Mouse (Mus musculus) regulatory T cell (primary cell): Measurements from ENCODE around the gene Fam162a.
"Not testable (repeated sequence)": the region's sequence is repeated elsewhere in the genome, so short reads cannot be mapped to it uniquely, and the experiment has no call there.

Source experiments
- in situ Hi-C: fragments of 300-600 bp; cut with MboI, MseI; formaldehyde crosslinking; loops from one replicate; pipeline ENCODE4 v1.15.1; 2025; ENCODE audit warnings: high pct_unique_total_duplicates

The Fam162a gene

DNA sequence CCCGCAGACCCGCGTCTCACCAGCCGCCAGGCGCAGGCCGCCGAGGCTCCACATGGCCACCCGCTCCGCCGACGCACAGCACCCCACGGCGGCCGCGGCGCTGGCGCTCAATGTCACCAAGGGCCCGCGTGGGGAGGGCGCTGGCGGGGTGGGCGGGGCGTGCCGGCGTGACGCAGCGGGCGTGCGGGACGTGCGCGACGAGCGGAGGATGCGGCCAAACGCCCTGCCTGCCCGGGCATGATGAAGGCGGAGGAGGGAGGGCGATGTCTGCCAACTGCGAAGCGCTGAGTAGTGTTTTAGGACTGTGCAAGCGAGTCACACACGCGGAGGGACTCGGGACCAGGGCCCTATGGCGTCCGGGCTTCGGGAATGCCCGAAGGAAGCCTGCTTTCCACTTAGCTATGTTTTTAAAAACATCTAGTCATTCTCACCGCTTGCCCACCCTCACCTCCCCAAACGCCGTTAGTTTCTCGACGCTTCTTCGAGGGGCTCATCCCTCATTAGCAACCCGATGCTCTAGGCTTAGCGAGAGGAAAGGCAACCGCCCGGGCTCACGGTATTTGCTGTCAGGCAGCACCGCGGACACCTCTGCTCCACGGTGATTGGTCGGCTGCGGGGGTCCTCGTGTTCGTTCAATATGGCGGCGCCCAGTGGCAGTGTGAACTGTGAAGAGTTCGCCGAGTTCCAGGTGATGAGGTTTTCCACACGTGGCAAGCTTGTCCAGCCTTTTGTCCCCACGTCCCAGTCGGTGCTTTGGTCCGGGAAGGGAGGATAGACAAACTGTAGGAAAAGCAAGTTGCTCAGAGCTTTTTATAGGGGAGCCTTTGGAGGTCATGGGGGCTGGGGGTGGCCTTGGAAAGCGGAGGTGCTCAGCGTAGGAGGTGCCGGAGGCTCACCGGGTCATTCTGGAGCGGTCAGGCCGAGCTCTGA lies at the start of gene Fam162a, which contains the start of gene Ccdc58:
TSS of gene Fam162a (minus strand) at position 145 of the 930 bp plus-strand sequence.
TSS of gene Ccdc58 (plus strand) at position 236 of the 930 bp plus-strand sequence.
- in situ Hi-C loops = loop anchor here (25.0 kb wide), 1 partner anchor 709 kb away; the partner anchor contains the start of gene Sec22a

DNA sequence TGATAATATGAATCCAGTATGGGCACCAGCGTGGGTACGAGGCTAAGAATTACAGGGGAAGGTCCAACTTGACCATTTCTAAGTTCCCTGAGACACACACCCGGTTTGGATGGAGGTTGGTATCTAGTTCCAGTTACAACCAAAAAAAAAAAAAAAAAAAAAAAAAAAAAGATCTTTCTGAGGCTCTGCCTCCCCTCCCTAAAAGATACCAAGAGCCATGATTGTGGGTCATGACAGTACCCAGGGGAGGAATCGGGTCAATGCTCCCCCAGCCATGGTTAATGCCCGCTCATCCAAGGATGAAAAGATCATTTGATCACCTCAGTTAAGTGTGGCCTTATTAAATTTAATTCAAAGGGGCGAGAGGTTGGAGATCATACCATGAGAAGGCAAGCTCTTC lies 44.4 kb upstream of the Fam162a start:
- in situ Hi-C loops = not testable (repeated sequence)

DNA sequence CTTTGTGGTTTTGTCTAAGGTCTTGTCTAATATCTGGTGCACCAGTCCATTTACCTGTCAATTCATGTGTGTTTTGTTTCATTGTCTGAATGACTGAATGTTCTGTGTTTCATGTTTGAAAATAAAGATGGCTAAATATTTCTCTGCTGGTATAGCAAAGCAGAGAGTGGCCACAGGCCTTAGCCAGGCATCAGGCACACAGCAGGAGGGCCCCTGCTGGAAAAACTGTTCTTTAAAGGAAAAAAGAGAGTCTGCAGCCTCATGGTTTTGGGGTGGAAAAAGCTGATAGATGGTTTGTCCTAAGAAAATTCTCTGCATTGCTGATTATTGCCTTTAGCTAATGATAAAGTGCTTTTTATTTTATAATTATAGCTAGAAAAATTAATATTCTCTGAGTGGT lies 40.1 kb upstream of the Fam162a start:
- in situ Hi-C loops = not testable (repeated sequence)

DNA sequence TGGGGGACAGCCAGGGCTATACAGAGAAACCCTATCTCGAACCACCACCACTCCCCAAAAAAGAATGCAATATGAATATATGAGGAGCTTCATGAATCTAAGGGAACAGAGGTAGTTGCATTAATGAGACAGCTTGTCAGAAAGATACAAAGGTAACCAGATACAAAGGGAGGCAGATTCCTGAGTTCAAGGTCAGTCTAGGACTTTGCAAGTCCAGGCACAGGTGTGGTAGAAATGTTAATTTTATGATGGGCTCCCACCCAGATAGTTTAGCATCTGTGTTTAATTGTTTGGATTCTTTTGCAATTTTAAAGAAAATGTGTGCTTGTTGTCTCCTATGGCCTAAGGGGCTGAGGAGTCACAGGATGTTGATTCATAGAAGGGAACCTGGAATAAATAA lies 30.8 kb upstream of the Fam162a start:
- in situ Hi-C loops = no loop called here

DNA sequence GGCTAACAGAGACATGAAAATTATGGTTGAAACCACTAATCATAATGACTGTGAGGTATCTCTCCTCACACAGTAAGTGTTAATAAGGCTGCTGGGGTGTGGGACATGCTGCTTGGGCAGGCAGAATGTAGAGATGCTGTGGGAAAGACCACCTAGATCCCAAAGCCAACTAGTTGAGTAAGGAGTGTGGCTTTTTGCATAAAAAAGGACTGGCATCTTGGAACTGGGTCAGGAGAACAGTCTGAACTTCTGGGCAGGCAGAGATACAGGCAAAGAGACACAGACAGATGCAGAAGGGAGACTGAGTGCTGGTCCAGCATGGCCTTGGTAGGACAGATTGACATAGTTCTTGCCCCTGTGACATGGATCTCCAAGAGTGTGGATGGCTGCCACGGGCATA lies 30.1 kb upstream of the Fam162a start:
- in situ Hi-C loops = no loop called here

DNA sequence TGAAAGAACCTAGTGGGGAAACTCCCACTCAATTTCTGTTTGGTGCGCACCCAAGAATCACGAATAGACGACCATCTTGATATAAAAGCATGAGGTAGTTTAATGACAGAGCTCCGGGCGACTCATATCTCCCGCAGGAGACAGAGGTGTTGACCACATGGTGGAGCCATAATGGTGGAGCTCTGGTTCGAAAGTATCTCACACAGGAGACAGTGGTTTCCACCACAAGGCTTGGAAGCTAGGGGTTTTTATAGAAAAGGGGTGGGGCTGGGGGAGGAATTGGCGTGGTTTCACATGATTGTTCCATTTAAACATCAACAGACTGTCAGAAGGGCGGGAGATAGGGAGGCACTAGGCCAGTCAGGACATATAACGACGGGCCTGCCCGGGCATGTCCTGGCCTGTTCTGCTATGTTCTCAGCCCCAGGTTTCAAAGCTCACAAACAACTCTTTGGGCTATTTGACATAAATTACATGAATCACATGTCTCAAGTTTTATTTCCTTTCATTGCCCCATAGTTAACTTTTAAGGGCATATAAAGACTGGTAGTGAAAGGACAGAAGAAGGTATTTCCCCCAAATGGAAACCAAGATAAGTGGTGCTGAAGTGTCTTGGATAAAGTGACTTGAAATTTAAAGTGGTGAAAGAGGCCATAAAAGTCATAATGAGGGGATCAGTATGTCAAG lies 26.6 kb upstream of the Fam162a start:
- in situ Hi-C loops = not testable (repeated sequence)

DNA sequence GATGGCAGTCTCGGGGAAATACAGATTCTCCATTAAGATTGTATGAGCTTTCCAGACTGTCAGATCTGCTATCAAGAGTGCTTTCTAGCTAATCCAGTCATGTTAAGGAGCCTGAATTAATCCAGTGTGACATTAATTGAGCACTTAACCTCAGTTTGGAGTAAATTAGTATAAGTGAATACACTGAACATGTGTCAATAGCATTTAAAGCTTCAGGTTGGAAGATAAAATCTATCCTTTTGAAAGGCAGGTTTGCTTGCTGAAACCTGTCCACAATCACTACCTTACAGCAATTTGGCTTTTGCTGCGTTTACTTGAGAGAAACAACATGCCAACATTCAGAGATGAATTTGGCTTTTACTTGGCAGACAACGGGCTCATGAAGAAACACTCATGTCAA lies 22.7 kb upstream of the Fam162a start:
- in situ Hi-C loops = no loop called here

DNA sequence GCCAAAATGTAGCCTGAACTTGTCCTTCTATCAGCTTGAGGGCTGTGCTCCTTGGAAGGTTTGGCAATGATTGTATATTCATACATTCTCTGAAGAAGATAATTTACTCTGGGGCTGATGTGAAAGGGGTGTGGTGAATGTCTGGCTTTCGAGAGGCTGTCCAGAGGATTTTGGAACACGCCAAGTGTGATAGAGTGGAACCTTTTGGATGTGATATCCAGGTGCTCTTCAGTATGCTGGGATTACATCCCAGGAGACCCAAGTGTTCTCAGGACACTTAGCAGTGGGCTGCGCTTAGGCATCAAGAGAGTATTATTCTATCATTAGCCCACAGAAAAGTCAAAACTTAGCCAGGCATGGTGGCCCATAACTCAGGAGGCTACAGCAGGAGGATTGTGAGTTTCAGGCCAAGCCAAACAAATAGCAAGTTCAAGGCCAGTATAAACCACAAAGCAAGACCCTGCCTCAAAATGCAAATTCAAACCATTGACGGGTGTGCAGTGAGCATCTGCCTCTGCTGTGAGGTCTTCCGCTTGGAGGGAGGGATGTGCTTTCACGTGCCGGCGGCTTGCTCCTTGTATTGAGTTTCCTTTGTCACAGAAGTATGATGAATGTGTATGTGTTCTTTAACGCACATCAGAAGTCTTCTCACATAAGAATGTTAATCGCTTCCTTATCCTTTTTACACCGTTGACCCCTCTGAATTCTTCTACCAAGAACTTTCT lies 19.6 kb upstream of the Fam162a start:
- in situ Hi-C loops = no loop called here

DNA sequence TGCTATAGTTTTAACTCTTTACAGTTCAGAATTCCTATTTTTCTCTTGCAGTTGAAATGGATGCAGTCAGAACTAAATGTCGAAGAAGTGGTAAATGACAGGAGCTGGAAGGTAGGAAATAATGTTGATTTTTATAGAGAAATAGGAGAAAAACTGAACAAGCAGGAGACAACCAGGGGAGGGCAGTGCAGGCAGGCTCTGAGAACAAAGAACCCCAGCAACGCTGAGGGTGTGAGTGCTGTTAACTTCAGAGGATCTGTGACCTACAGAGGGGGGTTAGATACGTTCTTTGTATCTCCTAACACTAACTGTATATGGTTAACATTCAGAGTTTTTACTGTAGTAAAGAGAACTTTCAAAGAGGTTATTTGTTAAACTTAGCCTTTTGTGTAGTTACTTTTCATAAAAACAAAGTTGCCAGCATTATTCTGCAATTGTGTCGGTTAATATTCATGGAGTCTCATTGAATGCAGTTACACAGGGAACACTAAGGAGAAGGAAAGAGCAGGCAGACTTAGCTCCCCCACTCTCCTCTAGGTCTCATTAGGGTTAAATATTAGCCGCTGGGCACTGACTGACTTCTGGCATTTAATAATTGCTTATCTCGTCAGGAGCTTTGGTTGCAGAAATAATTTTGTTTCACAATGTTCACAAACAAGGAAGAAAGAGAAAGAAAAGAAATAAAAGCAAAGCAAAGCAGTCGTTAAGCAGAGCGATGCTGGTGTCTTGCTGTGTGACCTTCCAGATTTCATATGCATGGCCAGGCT lies 18.6 kb upstream of the Fam162a start:
- in situ Hi-C loops = no loop called here

DNA sequence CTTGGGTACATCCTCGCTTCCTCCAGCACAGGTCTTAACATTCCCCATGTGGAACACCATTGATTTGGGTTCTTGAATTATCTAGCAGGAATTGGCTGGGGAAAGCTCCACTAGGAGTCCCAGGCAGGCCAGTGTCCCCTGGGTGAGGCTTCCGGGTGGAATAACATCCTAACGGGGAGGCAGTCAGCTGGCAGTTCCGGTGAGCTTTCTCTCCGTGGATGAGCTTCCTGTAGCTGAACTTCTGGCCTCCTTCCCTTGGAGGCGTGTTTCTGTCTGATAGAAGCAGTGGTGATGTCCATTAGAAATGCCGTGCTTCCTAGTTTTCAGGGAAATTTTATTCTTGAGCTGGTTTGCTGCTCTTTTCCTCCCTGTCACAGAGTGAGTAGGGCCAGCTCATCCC lies 17.7 kb upstream of the Fam162a start:
- in situ Hi-C loops = no loop called here

DNA sequence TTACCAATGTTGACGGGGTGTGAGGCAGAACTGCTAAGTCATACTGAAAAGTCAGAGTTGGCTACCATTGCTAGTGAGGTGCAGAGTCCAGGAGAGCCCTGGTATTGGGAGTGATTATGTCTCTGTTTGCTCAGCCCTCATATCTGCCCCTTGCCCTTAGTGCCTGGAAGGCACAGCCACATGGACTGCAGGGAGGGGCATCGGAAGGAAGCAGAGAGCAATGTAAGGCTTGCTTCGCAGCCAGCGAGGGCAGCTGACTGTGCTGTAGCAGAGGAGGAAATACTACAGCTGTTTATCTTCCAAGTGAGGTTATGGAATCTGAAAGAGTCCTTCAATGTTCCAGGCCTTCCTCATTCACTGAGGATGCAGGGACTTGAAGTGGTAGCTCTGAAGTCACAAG lies 16.5 kb upstream of the Fam162a start:
- in situ Hi-C loops = no loop called here

DNA sequence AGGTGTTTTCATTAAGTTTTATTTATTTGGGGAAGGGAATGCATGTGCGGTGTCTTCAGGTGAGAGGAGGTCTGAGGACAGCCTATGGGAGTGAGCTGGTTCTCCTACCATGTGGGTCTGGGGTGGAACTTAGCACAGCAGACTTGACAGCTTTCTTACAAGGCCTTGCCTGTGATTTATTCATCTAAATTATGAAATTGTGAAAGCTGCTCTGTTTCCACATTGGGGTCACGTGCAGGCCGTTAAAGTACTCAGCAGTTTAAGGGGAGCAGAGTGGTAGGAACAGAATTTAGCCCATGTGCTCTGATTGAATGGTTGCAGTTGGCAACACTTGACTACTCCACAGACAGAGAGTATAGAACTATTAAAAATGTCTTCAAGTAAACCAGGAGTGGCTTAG lies 8.5 kb upstream of the Fam162a start:
- in situ Hi-C loops = no loop called here

DNA sequence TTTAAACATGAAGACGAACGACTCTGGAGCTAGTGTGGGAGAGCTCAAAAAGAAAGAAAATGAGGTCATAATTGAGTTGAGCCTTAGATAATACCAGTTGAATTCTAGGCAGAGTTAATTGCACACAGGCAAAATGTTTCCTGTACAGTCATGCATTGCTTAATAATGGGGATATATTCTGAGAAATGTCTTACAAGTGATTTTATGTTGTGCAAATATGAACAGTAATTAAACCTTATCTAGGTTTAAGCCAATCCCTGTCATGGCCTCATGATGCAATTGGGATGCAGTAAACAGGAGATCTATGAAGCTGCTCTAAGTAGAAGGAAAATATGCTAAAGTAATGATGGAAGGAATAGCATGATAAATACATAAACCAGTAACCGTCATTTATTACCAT lies 3.4 kb upstream of the Fam162a start:
- in situ Hi-C loops = loop anchor here (25.0 kb wide), 1 partner anchor 712 kb away; the partner anchor contains the start of gene Sec22a

DNA sequence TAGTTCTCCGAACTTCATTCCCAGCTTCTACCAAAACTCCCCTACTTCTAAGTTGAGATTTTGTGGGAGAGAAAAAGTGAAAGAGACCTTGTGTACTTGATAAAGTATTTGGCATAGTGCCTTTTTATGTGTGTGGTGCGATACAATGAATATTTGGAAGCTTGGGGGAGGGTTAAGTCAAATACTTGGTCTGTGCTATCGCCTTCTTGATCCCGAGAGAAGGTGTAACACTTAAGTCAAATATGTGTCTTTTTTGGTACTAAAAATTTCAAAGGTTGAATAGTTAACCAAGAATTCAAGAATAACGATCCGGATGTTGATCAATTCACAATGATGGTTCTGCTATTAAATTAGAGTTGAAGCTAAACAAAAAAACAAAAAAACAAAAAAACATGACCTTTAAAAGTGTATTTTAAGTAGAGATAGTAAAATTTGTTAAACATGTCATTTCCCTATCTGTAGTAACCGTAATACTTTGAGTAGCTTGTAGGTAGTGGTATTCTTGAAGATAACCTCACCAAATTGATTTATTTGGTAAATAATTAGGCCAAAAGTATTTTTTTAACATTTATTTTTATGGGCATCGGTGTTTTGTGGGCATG lies 1.1 kb upstream of the Fam162a start:
- in situ Hi-C loops = loop anchor here (25.0 kb wide), 1 partner anchor 710 kb away; the partner anchor contains the start of gene Sec22a

DNA sequence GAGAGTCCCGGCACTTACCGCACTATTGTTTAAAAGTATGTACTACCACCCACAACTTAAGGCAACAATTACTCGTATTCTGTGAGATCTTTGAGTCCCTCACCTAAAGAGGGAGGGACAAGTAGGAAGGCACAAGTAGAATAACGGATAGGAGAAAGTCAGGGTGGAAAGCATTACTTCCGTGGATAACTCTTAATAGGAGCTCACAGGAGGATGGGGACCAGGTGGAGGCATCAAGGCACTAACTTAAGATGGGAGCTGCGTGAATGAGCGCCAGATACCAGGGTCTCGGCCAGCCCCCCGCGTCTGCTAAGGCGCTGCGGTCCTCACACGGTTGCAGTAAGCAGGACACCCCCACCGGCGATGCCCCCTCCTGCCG lies 334 bp downstream of the Fam162a start:
- in situ Hi-C loops = loop anchor here (25.0 kb wide), 1 partner anchor 709 kb away; the partner anchor contains the start of gene Sec22a

DNA sequence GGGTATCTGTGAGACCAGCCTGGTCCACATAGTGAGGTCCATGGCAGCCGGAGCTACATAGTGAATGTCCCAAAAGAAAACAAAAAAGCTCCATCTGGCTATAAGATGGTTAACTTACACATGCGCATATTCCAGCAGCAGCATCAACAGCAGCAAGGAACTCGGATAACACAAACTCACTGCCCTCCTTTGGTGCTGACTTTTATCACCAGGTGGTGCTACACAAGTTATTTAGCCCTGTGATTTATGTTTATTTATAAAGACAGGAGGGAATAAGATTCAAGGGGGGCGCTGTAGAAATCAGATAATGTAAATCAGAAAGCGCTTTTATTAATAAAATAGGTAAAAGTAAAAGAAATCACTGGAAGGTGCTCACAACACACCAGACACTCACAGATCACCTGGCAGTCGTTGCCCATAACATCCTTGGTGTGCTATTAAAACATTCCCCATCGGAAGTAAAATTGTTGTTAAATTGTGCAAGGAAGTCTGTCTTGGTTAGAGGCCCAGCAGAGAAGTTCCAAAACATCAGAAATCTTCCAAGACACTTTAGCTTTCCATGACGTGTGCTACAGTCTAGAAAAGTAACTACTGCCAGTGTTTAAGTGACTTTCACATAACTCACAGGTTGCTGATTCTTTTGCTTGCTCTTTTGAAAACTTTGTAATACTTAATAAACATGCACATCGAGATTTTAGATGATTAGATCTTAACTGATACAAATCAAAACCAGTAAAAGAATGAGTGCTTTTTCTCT lies 1.4 kb downstream of the Fam162a start:
- in situ Hi-C loops = loop anchor here (25.0 kb wide), 1 partner anchor 708 kb away; the partner anchor contains the start of gene Sec22a

DNA sequence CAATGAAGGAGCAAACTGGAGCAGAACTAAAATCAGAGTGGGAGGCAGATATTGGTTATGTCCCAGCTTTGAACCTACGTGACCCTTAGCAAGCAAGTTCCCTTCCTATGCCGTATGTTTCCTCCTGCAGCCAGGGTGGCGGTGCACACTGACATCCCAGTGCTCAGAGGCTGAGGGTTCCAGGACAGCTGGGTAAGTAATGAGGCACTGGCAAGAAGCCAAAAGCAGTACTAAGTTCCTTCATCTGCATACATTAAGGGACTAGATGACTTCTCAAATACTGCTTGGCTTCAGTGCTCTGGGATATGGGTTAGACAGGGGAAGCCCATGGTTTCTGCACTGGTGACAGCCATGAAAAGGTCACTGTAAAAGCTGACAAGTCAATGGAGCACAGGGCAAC lies 3.0 kb downstream of the Fam162a start:
- in situ Hi-C loops = loop anchor here (25.0 kb wide), 1 partner anchor 706 kb away; the partner anchor contains the start of gene Sec22a

DNA sequence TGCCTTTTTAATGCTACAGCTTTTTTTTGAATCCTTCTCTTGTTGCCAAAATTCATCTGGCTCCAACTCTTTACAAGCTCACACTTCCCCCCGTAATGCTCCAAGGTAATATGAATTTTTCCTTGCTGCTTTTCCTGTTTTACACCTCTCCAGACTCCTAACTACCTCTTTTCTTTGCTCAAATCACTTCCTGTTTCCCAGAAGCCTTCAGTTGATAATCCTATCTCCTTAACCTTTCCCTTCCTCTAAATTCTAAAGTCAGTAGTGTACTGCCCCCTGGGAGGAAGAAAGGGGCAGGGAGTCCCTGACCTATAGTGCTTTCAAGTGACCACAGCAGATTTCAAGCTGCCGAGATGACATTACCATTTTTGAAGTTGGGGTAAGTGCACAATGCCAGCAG lies 3.7 kb downstream of the Fam162a start:
- in situ Hi-C loops = loop anchor here (25.0 kb wide), 1 partner anchor 705 kb away; the partner anchor contains the start of gene Sec22a

DNA sequence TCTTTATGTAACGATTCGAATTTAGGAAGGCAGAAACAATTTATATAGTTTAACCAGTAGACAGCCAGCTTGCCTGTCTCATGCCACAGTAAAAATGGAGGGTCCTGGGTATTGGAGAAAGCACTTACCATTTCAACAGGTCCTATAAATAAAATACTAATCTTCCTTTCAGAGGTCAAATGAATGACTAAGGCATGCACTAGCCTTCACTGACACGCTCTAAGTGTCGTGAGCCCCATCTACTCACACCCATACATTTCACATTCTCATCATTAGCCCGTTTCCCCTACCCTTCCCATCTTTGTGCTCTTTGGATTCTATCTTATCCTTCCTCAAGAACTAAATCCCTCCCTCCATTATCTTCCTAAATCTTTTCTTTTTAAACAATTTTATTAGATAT lies 6.5 kb downstream of the Fam162a start:
- in situ Hi-C loops = loop anchor here (25.0 kb wide), 1 partner anchor 703 kb away; the partner anchor contains the start of gene Sec22a
